Mouse (Mus musculus) intestine, postnatal 0 days (tissue): ENCODE data around the gene Wdfy2. TPM values are rescaled to one million over a fixed set of nuclear protein-coding genes. Genes with fewer than 3 reads are reported as not detected.

Source experiments
- ATAC-seq: fragments of 200-750 bp; cut with Nextera tagmentation; 2 replicates; pipeline ENCODE4 v1.8.0; 2017; ENCODE audit warnings: mild to moderate bottlenecking, moderate TSS enrichment, moderate library complexity
- H3K27ac ChIP-seq: fragments of 300-500 bp; sonication (generic); 2 replicates; pipeline ENCODE4 v1.5.1; 2014; ENCODE audit warnings: mild to moderate bottlenecking, low read depth, low read length, moderate library complexity
- H3K27me3 ChIP-seq: fragments of 300-500 bp; sonication (generic); replicated peaks from 2 replicates; pipeline ENCODE4 v1.6.1; 2014; ENCODE audit warnings: low read length, mixed read lengths; ENCODE audit not compliant: control insufficient read depth, insufficient read depth
- H3K36me3 ChIP-seq: fragments of 300-500 bp; sonication (generic); 2 replicates; pipeline ENCODE4 v1.6.1; 2014; ENCODE audit warnings: mild to moderate bottlenecking, moderate library complexity; ENCODE audit not compliant: control insufficient read depth, insufficient read depth
- H3K4me1 ChIP-seq: fragments of 300-500 bp; sonication (generic); replicated peaks from 2 replicates; pipeline ENCODE4 v1.6.1; 2014; ENCODE audit warnings: antibody characterized with exemption, low read length, mixed read lengths; ENCODE audit not compliant: control insufficient read depth, insufficient read depth
- H3K4me2 ChIP-seq: fragments of 300-500 bp; sonication (generic); replicated peaks from 2 replicates; pipeline ENCODE4 v1.6.1; 2014; ENCODE audit warnings: low read depth, mild to moderate bottlenecking, moderate library complexity
- H3K4me3 ChIP-seq: fragments of 300-500 bp; sonication (generic); 2 replicates; pipeline ENCODE4 v1.5.1; 2014; ENCODE audit warnings: low read depth, low read length
- H3K9ac ChIP-seq: fragments of 300-500 bp; sonication (generic); 2 replicates; pipeline ENCODE4 v1.6.1; 2014; ENCODE audit warnings: mild to moderate bottlenecking, low read depth, low read length
- H3K9me3 ChIP-seq: fragments of 300-500 bp; sonication (generic); 2 replicates; pipeline ENCODE4 v1.6.1; 2016; ENCODE audit warnings: mixed run types; ENCODE audit not compliant: control insufficient read depth
- CTCF ChIP-seq: sonication (generic); IDR thresholded peaks from 2 replicates; pipeline ENCODE4 v1.5.1; 2016; ENCODE audit warnings: low read depth, mild to moderate bottlenecking, control low read depth, antibody characterized with exemption, moderate library complexity
- WGBS: fragments of 180-500 bp; shearing (Covaris S2); extraction: QIAGEN DNeasy Blood & Tissue Kit; methylation state at CpG from one replicate; pipeline ENCODE4 v1.1.7; 2014; 5-methylcytosine and 5-hydroxymethylcytosine counted together
- polyA plus RNA-seq: library from polyadenylated mRNA; unstranded; fragments of >200 nt; fragmentation: Nextera tagmentation; extraction: Ambion mirVana; gene quantifications from 2 replicates; pipeline ENCODE4 v1.2.1, GENCODE M21; 2015

Gene Wdfy2
- polyA plus RNA-seq, 1 experiment from 2014 or later, result 1.4 TPM

DNA sequence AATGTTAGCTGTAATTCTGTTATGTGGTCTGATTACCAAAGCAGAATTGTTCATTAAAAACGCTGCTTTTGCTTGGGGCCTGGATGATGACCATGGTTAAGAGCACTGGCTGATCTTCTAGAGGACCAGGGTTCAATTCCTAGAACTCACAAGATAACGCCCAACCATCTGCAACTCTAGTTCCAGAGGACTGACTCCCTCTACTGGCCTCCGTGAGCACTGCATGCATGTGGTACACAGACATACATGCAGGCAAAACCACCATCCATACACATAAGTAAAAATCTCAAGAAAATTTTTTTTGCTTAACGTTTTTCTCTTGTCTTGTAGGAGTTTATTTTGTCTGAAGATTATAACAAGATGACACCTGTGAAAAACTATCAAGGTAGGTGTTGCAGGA, 87.3 kb downstream of the Wdfy2 start:
- Histone ChIP-seq H3K27ac (no peak overlapping the region), H3K4me1 (no peaks in the 10 kb centered on the region), H3K9ac (no peak overlapping the region), H3K27me3 (no peaks in the 10 kb centered on the region), H3K4me3 (no peak overlapping the region), H3K4me2 (no peak overlapping the region), H3K9me3 (no peaks in the 10 kb centered on the region), H3K36me3 (no peaks in the 10 kb centered on the region; the same call in 1 of the 2 replicates)
- ATAC-seq, result no peak
- peak; percentile 47 for TF ChIP-seq CTCF
- WGBS, result 86% methylated on average over 4 of the region's 4 CpGs

- Histone ChIP-seq H3K4me2 (no peak overlapping the region), H3K9ac (no peak overlapping the region), H3K27me3 (no peaks in the 10 kb centered on the region), H3K4me3 (no peak overlapping the region), H3K9me3 (no peaks in the 10 kb centered on the region), H3K27ac (no peak overlapping the region), H3K4me1 (no peaks in the 10 kb centered on the region), H3K36me3 (peaks cover 10% of the 10 kb centered on the region; the same call in 1 of the 2 replicates)
- no peak for TF ChIP-seq CTCF
- ATAC-seq, result no peak
- WGBS, result 63% methylated on average over 5 of the region's 5 CpGs
Observed at GRCm38 (mm10) chr14:62928101-62928541, 90.6 kb downstream of the Wdfy2 start.

GRCm38 (mm10) chr14:62935361-62935760, 97.9 kb downstream of the Wdfy2 start:
- H3K27ac ChIP-seq, result no peak overlapping the region
- no peak overlapping the region for H3K4me2 ChIP-seq
- no peaks in the 10 kb centered on the region for H3K27me3 ChIP-seq
- no peak for TF ChIP-seq CTCF
- no peak overlapping the region for H3K4me3 ChIP-seq
- peaks cover 11% of the 10 kb centered on the region; the same call in 1 of the 2 replicates for H3K36me3 ChIP-seq
- no peak overlapping the region for H3K9ac ChIP-seq
- H3K4me1 ChIP-seq, result no peaks in the 10 kb centered on the region
- no peaks in the 10 kb centered on the region for H3K9me3 ChIP-seq
- 83% methylated on average over 9 of the region's 9 CpGs for WGBS
- ATAC-seq, result no peak

DNA sequence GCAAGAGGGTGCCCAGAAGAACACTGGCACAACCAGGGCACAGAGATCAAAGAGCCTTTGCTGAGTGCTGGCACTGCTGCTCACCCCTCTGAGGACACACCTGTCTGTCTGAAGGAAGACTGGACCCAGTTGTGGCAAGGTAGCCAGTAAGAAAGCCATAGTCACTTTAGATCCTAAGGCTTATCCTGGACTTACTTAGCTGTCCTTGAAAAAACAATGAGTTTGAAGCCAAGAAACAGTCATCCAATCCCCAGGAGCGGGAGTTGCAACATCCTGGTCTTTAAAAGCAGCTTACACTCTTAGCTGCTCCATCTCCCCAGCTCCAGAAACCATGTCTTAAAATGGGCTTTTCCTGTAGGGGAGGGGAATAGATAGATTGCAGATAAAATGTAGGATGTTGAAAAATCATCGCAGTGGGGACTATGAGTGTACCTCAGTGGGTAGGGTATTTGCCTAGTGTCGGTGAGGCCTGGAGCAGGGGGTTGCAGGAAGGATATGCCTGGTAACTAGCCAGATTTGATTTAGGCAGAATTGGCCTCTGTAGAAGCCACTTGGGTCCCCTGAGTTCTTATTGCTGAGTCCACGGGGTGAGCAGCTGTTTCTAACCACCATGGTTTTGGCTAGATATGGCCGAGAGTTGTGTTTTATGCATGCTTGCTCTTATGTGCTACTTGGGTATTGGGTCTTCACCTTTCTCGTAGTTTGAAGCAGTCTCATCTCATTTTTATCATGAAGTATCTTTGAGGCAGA, 99.3 kb downstream of the Wdfy2 start:
- Histone ChIP-seq H3K27me3 (no peaks in the 10 kb centered on the region), H3K36me3 (0 out of 2 replicates have a peak, but pooled peaks cover 4% of the 10 kb centered on the region), H3K4me1 (no peaks in the 10 kb centered on the region), H3K4me2 (no peak overlapping the region), H3K4me3 (no peak overlapping the region), H3K9ac (no peak overlapping the region), H3K9me3 (no peaks in the 10 kb centered on the region), H3K27ac (no peak overlapping the region)
- WGBS, result 87% methylated on average over 6 of the region's 6 CpGs
- ATAC-seq, result no peak
- TF ChIP-seq CTCF, result no peak

GRCm38 (mm10) chr14:62937675-62938074, 100.2 kb downstream of the Wdfy2 start:
- no peaks in the 10 kb centered on the region for H3K27me3 ChIP-seq
- 79% methylated on average over 5 of the region's 5 CpGs for WGBS
- peak; percentile 51 for TF ChIP-seq CTCF

GRCm38 (mm10) chr14:62939435-62939834, 102.0 kb downstream of the Wdfy2 start:
- H3K4me2 ChIP-seq, result no peak overlapping the region
- no peaks in the 10 kb centered on the region for H3K9me3 ChIP-seq
- H3K4me3 ChIP-seq, result no peak overlapping the region
- TF ChIP-seq CTCF, result peak; percentile 45
- no peaks in the 10 kb centered on the region for H3K4me1 ChIP-seq
- no peak for ATAC-seq
- peaks cover 10% of the 10 kb centered on the region; the same call in 1 of the 2 replicates for H3K36me3 ChIP-seq
- 98% methylated on average over 3 of the region's 3 CpGs for WGBS
- no peaks in the 10 kb centered on the region for H3K27me3 ChIP-seq
- H3K9ac ChIP-seq, result no peak overlapping the region
- H3K27ac ChIP-seq, result no peak overlapping the region

More at GRCm38 (mm10) chr14:62937675-62938074, 100.2 kb downstream of the Wdfy2 start:
- no peak overlapping the region for H3K27ac ChIP-seq
- H3K4me3 ChIP-seq, result no peak overlapping the region
- no peaks in the 10 kb centered on the region for H3K9me3 ChIP-seq
- no peak for ATAC-seq
- 0 out of 2 replicates have a peak, but pooled peaks cover 4% of the 10 kb centered on the region for H3K36me3 ChIP-seq
- no peaks in the 10 kb centered on the region for H3K4me1 ChIP-seq
- no peak overlapping the region for H3K9ac ChIP-seq
- H3K4me2 ChIP-seq, result no peak overlapping the region
